Mouse (Mus musculus) liver, postnatal 0 days (tissue): Measurements from ENCODE around the gene Pld5. TPM values are rescaled to one million over a fixed set of nuclear protein-coding genes. Genes with fewer than 3 reads are reported as not detected.

ENCODE experiments used
- ATAC-seq: fragments of 200-750 bp; cut with Nextera tagmentation; 2 replicates; pipeline ENCODE4 v1.8.0; 2017; ENCODE audit warnings: mild to moderate bottlenecking, moderate library complexity
- DNase-seq: peaks from one replicate; pipeline ENCODE4 v3.0.0-alpha.2; 2016
- H3K27ac ChIP-seq: fragments of 300-500 bp; sonication (generic); 2 replicates; pipeline ENCODE4 v1.5.1; 2014; ENCODE audit warnings: antibody characterized with exemption, moderate library complexity, mild to moderate bottlenecking, low read depth
- H3K27me3 ChIP-seq: fragments of 300-500 bp; sonication (generic); 2 replicates; pipeline ENCODE4 v1.6.1; 2014; ENCODE audit warnings: low read length, control low read depth, mixed read lengths; ENCODE audit not compliant: insufficient read depth
- H3K36me3 ChIP-seq: fragments of 300-500 bp; sonication (generic); replicated peaks from 2 replicates; pipeline ENCODE4 v1.6.1; 2014; ENCODE audit warnings: mild to moderate bottlenecking, control low read depth, low read length, moderate library complexity, mixed read lengths; ENCODE audit not compliant: insufficient read depth
- H3K4me1 ChIP-seq: fragments of 300-500 bp; sonication (generic); 2 replicates; pipeline ENCODE4 v1.6.1; 2014; ENCODE audit warnings: antibody characterized with exemption, mild to moderate bottlenecking, control low read depth; ENCODE audit not compliant: insufficient read depth
- H3K4me2 ChIP-seq: fragments of 300-500 bp; sonication (generic); 2 replicates; pipeline ENCODE4 v1.6.1; 2014; ENCODE audit warnings: low read depth, mild to moderate bottlenecking, low read length, moderate library complexity, mixed read lengths
- H3K4me3 ChIP-seq: fragments of 300-500 bp; sonication (generic); 2 replicates; pipeline ENCODE4 v1.5.1; 2014; ENCODE audit warnings: low read depth, low read length
- H3K9ac ChIP-seq: fragments of 300-500 bp; sonication (generic); replicated peaks from 2 replicates; pipeline ENCODE4 v1.6.1; 2014; ENCODE audit warnings: mild to moderate bottlenecking, moderate library complexity
- H3K9me3 ChIP-seq: fragments of 300-500 bp; sonication (generic); 2 replicates; pipeline ENCODE4 v1.6.1; 2016; ENCODE audit warnings: mild to moderate bottlenecking, control low read depth, low read length, mixed read lengths
- CTCF ChIP-seq: sonication (generic); IDR thresholded peaks from 2 replicates; pipeline ENCODE4 v1.5.1; 2016; ENCODE audit warnings: antibody characterized with exemption, low read depth
- EP300 ChIP-seq: IDR thresholded peaks from 2 replicates; pipeline ENCODE4 v1.6.1; 2016; ENCODE audit warnings: antibody characterized with exemption, low read depth, mild to moderate bottlenecking
- WGBS: fragments of 180-500 bp; shearing (Covaris S2); extraction: QIAGEN DNeasy Blood & Tissue Kit; methylation state at CpG from one replicate; pipeline ENCODE4 v1.1.7; 2014; ENCODE audit not compliant: insufficient replicate concordance; 5-methylcytosine and 5-hydroxymethylcytosine counted together
- polyA plus RNA-seq: library from polyadenylated mRNA; unstranded; fragments of >200 nt; fragmentation: Nextera tagmentation; extraction: Ambion mirVana; gene quantifications from 2 replicates; pipeline ENCODE4 v1.2.1, GENCODE M21; 2015

Gene Pld5
- polyA plus RNA-seq, 1 experiment from 2014 or later, result not detected

GRCm38 (mm10) chr1:176212922-176213644 lies 62.0 kb downstream of the Pld5 start:
- Histone ChIP-seq H3K27ac (no peak overlapping the region), H3K36me3 (no peaks in the 10 kb centered on the region), H3K4me1 (no peaks in the 10 kb centered on the region), H3K27me3 (no peaks in the 10 kb centered on the region), H3K9me3 (no peaks in the 10 kb centered on the region), H3K4me3 (no peak overlapping the region), H3K4me2 (no peak overlapping the region), H3K9ac (no peak overlapping the region)
- no peak for ATAC-seq
- 75% methylated on average over 9 of the region's 9 CpGs for WGBS
- TF ChIP-seq CTCF (no peak), EP300 (no peak)
- DNase-seq, result no peak

GRCm38 (mm10) chr1:176210803-176211202 lies 64.3 kb downstream of the Pld5 start:
- no peaks in the 10 kb centered on the region for H3K36me3 ChIP-seq
- TF ChIP-seq CTCF (no peak), EP300 (no peak)
- DNase-seq, result no peak
- H3K4me2 ChIP-seq, result no peak overlapping the region
- H3K27ac ChIP-seq, result no peak overlapping the region
- no peaks in the 10 kb centered on the region for H3K4me1 ChIP-seq
- no peaks in the 10 kb centered on the region for H3K9me3 ChIP-seq
- H3K9ac ChIP-seq, result no peak overlapping the region
- no peaks in the 10 kb centered on the region for H3K27me3 ChIP-seq
- H3K4me3 ChIP-seq, result no peak overlapping the region
- 72% methylated on average over 1 of the region's 1 CpGs for WGBS
- ATAC-seq, result no peak

- H3K27ac ChIP-seq, result no peak overlapping the region
- TF ChIP-seq CTCF (no peak), EP300 (no peak)
- WGBS, result 70% methylated on average over 2 of the region's 2 CpGs
- no peak overlapping the region for H3K4me2 ChIP-seq
- no peak for ATAC-seq
- no peaks in the 10 kb centered on the region for H3K36me3 ChIP-seq
- no peak overlapping the region for H3K4me3 ChIP-seq
- no peaks in the 10 kb centered on the region for H3K27me3 ChIP-seq
- no peak overlapping the region for H3K9ac ChIP-seq
- no peaks in the 10 kb centered on the region for H3K9me3 ChIP-seq
- DNase-seq, result no peak
- H3K4me1 ChIP-seq, result no peaks in the 10 kb centered on the region
Measured at GRCm38 (mm10) chr1:176208014-176208413, 67.1 kb downstream of the Pld5 start.

- Histone ChIP-seq H3K27ac (no peak overlapping the region), H3K9ac (no peak overlapping the region), H3K9me3 (no peaks in the 10 kb centered on the region), H3K27me3 (no peaks in the 10 kb centered on the region), H3K36me3 (no peaks in the 10 kb centered on the region), H3K4me3 (no peak overlapping the region), H3K4me1 (no peaks in the 10 kb centered on the region), H3K4me2 (no peak overlapping the region)
- DNase-seq (no peak), ATAC-seq (no peak)
- WGBS, result 53% methylated on average over 3 of the region's 3 CpGs
- TF ChIP-seq EP300 (no peak), CTCF (no peak)
Measured at GRCm38 (mm10) chr1:176202360-176202759, 72.8 kb downstream of the Pld5 start.

- no peak overlapping the region for H3K4me3 ChIP-seq
- no peak for TF ChIP-seq EP300
- no peak for TF ChIP-seq CTCF
- no peaks in the 10 kb centered on the region for H3K4me1 ChIP-seq
- no peaks in the 10 kb centered on the region for H3K27me3 ChIP-seq
- no peak overlapping the region for H3K4me2 ChIP-seq
- no peaks in the 10 kb centered on the region for H3K36me3 ChIP-seq
- WGBS, result 65% methylated on average over 6 of the region's 6 CpGs
- no peak overlapping the region for H3K9ac ChIP-seq
- no peak for DNase-seq
- ATAC-seq, result no peak
- no peak overlapping the region for H3K27ac ChIP-seq
- no peaks in the 10 kb centered on the region for H3K9me3 ChIP-seq
Measured at GRCm38 (mm10) chr1:176197036-176197766, 77.9 kb downstream of the Pld5 start.

GRCm38 (mm10) chr1:176196341-176196740 lies 78.8 kb downstream of the Pld5 start:
- Histone ChIP-seq H3K4me2 (no peak overlapping the region), H3K4me1 (no peaks in the 10 kb centered on the region), H3K9me3 (no peaks in the 10 kb centered on the region), H3K27me3 (no peaks in the 10 kb centered on the region), H3K4me3 (no peak overlapping the region), H3K27ac (no peak overlapping the region), H3K9ac (no peak overlapping the region), H3K36me3 (no peaks in the 10 kb centered on the region)
- ATAC-seq (no peak), DNase-seq (no peak)
- no peak for TF ChIP-seq CTCF
- no peak for TF ChIP-seq EP300
- WGBS, result 77% methylated on average over 4 of the region's 4 CpGs
